Mouse (Mus musculus) urinary bladder, postnatal 36 days (tissue): ENCODE results near the gene Btg2.

Experiments
- DNase-seq, 2 experiments: peaks; one replicate each; pipeline ENCODE4 v3.0.0; 2022; ENCODE audit warnings: low spot score in 2 of 2, mixed read lengths in 1 of 2

Gene Btg2

GRCm38 (mm10) chr1:134078802-134079476 is at the start of gene Btg2:
Gene Btg2, minus strand, starts transcription at chr1:134079120.
- peak; percentile 95 to 98 for DNase-seq

GRCm38 (mm10) chr1:134122195-134122594 is 43.3 kb upstream of the Btg2 start:
- no peak for DNase-seq

GRCm38 (mm10) chr1:134120179-134120578 is 41.3 kb upstream of the Btg2 start:
- peak; percentile 68 to 76 for DNase-seq

GRCm38 (mm10) chr1:134117110-134117509 is 38.2 kb upstream of the Btg2 start:
- DNase-seq: no peak

DNA sequence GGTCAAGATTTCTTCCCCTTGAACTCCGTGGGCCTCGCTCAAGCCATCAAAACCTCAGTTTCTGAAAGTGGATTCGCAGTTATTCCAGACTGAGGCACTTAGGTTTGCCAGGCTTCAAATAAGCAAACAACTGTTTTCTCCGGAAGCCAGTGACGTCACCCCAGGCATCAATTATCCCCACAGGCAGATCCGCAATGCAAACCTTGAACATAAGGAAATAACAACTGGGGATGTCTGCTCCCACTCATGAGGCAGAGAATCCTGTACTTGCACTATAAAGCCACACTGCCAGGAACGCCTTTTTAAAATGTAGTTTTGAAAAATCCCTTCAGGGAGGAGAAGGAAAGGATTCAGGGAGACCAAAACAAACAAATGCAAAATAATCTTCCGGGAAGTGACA is 36.5 kb upstream of the Btg2 start:
- DNase-seq: no peak

DNA sequence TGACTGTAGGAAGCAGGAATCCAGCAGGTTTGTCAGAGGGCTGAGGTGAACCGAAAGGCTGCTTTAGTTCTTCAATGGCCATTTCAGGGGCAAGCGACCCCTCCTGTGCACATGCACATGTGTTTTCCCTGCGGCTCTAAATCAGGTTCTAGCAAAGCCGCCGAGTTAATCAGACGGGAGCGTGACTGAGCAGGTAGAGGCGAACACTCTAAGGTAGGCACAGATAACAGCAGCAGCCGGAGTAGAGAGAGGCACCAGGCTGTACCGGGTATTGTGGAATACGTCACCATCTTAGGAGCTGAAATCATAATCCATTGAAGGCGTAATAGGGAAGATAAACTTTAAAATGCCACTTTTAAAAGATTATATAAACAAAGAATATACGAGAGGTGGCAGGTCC is 35.8 kb upstream of the Btg2 start:
- no peak for DNase-seq

DNA sequence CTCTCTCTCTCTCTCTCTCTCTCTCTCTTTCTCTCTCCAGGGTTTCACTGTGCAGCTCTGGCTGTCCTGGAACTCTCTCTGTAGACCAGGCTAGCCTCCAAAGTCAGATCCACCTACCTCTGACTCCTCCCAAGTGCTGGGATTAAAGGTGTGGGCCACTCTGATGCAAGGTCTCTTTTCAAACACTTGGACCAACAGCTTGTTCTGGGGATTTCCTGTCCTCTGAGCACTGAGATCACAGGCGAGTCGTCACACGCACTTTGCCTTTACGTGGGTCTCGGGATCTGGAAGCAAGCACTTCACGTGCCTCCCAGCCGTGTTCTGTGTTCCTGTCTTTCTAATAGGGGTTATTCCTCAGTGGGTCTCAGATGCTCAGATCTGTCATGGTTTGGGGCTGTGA is 35.1 kb upstream of the Btg2 start:
- DNase-seq: no peak

- no peak for DNase-seq
Measured at GRCm38 (mm10) chr1:134113560-134113959, 34.6 kb upstream of the Btg2 start.

DNA sequence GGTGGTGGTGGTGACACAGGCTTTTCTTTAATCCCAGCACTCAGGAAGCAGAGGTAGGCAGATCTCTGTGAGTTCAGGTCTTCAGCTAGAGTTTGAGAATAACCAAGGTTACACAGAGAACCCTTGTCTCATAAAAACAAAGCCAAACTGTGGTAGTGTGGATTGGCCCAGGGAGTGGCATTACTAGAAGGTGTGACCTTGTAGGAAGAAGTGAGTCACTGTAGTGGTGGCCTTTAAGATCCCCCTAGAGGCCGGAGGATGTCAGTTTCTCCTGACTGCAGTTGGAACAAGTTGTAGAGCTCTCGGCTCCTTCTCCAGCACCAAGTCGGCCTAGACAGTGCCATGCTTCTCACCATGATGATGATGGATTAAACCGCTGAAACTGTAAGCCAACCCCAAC is 32.1 kb upstream of the Btg2 start, which contains the start of gene Chit1:
TSS of gene Chit1 (plus strand) at position 264 of the 400 bp plus-strand sequence.
- no peak for DNase-seq

GRCm38 (mm10) chr1:134110449-134110848 is 31.5 kb upstream of the Btg2 start:
- no peak for DNase-seq

GRCm38 (mm10) chr1:134110015-134110414 is 31.1 kb upstream of the Btg2 start:
- DNase-seq: no peak

DNA sequence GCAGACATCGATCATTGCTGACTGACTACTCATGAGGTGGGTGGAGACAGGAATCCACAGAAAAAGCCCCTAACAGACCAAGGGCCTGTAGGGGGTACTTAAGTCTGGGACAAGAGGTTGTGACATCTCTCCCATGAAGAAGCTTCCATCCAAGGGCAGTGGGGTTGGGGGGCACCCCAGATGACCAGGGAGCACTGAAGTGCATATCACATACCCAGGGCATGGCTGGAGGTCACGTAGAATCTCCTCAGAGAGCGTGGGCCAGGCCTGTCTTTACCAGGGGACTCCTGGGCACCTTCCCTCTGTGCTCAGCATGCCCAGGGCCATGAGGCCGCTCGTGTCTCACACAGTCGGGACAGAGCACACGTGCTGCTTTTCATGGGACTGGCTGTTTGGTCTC is 28.9 kb upstream of the Btg2 start:
- DNase-seq: no peak

DNA sequence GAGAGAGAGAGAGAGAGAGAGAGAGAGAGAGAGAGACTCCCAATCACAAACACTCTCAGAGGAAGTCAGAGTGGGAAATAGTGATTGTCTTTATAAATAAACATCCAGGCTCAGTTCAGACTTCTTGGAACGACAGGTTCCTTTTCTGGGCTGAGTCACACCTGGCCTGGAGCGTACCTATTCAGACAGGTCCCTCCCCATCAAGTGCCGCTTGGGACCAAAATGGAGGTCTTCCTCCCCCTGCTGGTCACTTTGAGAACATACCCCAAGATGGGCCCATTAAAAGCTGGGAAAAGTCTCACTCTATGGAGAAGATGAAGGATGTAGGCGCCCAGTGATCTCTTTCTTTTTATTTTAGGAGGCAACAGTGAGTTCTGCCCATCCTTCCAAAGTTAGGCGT is 27.8 kb upstream of the Btg2 start:
- peak; percentile 68 to 72 for DNase-seq

DNA sequence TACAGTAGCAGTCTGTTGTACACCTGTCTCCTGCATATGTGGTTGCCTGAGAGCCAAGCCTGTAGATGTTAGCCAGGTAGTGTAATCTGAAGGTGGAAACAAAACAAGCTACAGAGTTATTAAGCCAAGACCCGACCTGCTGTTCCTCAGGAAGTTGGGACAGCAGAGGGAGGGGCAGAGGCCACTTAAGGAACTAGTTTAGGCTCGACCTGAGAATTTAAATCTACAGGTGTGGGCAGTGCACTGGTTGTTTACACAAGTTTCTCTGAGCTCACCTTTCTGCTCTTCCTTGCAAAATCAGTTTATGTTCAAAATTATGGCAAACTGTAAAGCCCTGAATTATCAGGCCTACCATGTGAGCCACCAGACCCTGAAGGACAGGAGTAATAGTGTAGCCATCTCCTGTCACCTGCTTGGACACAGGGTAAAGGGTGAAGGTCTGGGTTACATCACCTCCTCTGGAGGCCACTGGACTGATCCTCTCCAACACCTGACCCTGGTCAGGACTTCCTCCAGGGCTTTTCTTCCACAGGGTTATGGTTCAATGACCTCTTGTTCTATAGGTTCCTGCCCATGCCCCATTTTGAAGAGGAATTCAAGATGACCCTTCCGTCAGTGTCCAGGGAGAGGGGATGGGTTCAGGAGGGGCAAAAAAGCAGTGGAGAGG is 27.0 kb upstream of the Btg2 start:
- no peak for DNase-seq

DNA sequence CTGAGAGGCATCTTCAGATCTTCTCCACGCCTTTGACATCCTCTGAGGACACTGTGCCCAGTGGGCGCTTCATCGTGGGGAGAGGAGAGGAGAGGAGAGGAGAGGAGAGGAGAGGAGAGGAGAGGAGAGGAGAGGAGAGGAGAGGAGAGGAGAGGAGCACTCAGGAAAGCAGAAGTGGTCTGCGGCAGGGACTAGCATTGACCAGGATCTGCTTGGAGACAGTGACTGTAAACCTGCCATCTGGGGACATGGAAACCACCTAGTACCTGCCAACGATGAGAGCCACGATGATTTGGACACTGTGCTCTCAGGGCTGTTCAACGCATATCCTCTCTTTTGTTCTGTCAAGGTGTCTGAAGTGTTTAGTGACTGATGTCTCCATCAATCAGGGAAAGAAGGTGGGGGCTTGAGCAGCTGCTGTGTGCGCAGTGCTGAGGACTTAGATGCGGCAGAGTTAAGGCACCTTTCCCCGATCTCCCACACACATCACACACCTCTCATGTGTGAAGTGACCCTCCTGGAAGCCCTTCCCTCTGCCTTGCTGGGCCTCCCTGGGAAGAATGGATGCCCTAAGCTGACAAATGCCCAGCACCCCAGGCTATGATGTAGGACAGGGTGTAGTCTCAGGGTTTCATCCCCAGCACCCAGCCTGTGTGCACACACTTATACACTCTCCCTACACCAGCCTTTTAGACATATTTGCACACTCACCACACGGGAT is 26.3 kb upstream of the Btg2 start:
- DNase-seq: no peak

- no peak for DNase-seq
Measured at GRCm38 (mm10) chr1:134103861-134104260, 24.9 kb upstream of the Btg2 start.

- DNase-seq: no peak
Measured at GRCm38 (mm10) chr1:134101593-134101992, 22.7 kb upstream of the Btg2 start.

DNA sequence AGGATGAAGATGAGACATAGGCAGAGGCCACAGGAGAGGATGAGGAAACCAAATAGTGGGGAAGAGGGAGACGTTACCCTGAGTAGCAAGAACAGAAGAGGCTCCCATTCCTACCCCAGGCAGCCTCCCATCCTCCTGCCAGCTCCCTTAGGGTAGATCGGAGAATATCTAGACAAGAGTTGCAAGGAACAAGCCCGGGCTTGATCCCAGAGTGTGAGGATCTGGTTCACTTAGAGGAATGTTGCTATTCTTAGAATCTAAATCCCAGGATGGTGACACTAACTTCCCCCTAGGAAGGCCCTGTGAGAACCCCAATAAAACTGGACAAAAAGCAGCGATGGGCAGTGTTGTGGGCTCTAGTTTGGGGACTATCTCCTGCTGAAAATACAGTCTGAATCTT is 22.0 kb upstream of the Btg2 start:
- DNase-seq: no peak

- no peak for DNase-seq
Measured at GRCm38 (mm10) chr1:134100401-134100800, 21.5 kb upstream of the Btg2 start.

DNA sequence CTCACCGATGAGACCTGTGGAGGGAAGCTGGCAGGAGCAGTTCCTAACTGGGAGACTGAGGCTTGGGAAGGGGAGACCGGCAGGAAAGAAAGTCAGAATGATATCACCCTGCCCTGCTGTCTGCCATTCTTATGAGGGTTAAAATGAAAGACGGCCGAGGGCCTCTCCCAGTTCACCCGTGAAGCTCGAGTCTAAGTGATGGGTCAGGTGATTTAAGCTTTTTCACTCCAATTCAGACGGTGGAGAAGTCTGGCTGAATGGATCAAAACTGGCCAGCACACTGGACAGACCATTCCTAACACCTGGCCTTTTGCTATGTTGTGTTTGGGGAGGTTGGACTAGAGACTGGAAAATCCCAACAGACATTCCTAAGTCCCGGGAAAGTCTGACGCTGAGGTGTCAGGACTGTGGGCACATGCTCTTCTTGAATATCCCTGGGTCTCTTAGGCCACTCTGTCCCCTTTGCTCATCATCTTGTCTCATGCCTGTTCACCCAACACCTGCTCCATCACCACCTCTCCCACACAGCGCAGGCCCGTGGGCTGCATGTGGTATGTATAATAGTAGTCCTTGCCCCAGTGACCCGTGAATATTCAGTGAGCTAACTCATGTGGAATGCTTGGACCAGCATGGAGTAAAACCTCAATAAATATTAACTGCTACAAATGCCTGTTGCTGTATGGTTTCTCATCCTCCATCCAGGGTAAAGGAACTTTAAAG is 20.8 kb upstream of the Btg2 start:
- no peak for DNase-seq

- peak; percentile 80 to 87 for DNase-seq
Measured at GRCm38 (mm10) chr1:134098726-134099515, 20.0 kb upstream of the Btg2 start.
